Mouse (Mus musculus): ENCODE results near the gene Cldn14. TPM values are rescaled to one million over a fixed set of nuclear protein-coding genes. Genes with fewer than 3 reads are reported as not detected.
"Not testable (repeated sequence)": the region's sequence is repeated elsewhere in the genome, so short reads cannot be mapped to it uniquely, and the experiment has no call there.

Gene Cldn14
- total and polyA plus RNA-seq, 3 experiments = not detected

DNA sequence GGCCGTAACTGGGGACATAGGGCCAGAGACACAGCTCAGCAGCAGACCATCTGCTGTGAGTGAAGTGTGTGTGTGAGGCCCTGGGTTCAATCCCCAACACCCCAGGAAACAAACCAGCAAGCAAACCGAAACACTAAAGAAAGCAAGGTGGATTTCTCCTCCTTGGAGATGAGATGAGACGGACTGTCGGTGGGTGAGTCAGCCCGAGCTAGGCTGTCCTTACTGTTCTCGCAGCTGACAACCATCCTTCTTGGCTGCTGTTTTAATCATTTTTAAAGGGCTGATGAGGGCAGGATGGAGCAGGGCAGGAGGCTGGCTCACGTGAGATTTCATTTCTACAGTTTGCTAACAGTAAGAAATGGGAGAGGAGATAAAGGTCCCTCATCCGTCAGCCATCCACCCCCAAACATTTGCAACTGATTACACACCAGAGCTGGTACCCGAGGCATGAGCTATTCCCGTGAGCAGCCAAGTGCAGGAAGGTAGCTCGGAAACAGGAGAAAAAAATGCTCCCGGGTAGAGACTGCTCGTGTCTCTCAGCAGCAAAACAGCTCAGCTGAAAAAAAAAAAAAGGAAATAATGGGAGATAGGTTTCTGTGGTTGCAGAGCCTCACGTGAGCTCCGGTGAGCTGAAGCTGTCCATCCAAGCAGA lies 27.3 kb downstream of the Cldn14 start (continued):
- peak; percentile 65 for TF ChIP-seq MAX (IDR thresholded peaks at IDR 0.05; ENCODE audit: low read length)
- TF ChIP-seq POLR2A (IDR thresholded peaks at IDR 0.05; ENCODE audit: control insufficient read depth in 1 of 2, insufficient read depth in 1 of 2, low read depth in 1 of 2, low read length in 2 of 2, poor library complexity in 1 of 2) = peak; percentile 29 to 75; a peak in 2 of 4 replicates
- no peak for TF ChIP-seq RCOR1 (IDR thresholded peaks at IDR 0.05; ENCODE audit: low read depth, low read length)

GRCm38 (mm10) chr16:93980338-93980737 lies 28.3 kb downstream of the Cldn14 start:
- Histone ChIP-seq H3K9ac (ENCODE audit: control insufficient read depth, low read depth, low read length, poor library complexity, severe bottlenecking) (peak overlapping the region; percentile 76), H3K4me1 (ENCODE audit: control insufficient read depth in 1 of 2, insufficient read depth in 2 of 2, low read length in 2 of 2) (peaks cover 9 to 25% of the 10 kb centered on the region in 2 experiments), H3K27ac (ENCODE audit: control insufficient read depth, low read depth, low read length) (peak overlapping the region; percentile 91)
- not testable (repeated sequence) for H3K36me3 ChIP-seq (ENCODE audit: control insufficient read depth in 1 of 2, insufficient read depth in 2 of 2, low read length in 2 of 2); H3K27me3 ChIP-seq (ENCODE audit: control insufficient read depth in 1 of 2, insufficient read depth in 2 of 2, low read length in 2 of 2); H3K9me3 ChIP-seq (replicated peaks; ENCODE audit: insufficient read depth, low read length); H3K79me2 ChIP-seq (ENCODE audit: control insufficient read depth, insufficient read depth, low read length, poor library complexity); H3K4me3 ChIP-seq (ENCODE audit: control insufficient read depth in 1 of 2, insufficient read depth in 1 of 2, low read depth in 2 of 2, low read length in 2 of 2)
- peak; percentile 29 for DNase-seq (ENCODE audit: low read depth, low spot score)

DNA sequence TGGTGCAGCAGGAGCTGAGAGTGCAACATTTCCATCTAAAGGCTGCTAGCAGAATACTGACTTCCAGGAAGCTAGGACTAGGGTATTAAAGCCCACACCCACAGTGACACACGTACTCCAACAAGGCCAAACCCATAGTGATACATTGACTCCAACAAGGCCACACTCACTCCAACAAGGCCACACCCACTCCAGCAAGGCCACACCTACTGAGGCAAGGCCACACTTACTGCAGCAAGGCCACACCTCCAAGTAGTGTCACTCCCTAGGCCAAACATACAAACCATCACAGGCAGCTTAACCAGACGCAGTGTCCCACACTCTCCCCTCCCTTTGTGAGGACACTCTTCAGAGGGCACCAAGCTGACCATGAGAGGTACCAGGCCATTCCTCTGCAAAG lies 29.3 kb downstream of the Cldn14 start:
- Histone ChIP-seq H3K4me3 (ENCODE audit: control insufficient read depth in 1 of 2, insufficient read depth in 1 of 2, low read depth in 2 of 2, low read length in 2 of 2) (no peak overlapping the region), H3K9ac (ENCODE audit: control insufficient read depth, low read depth, low read length, poor library complexity, severe bottlenecking) (no peak overlapping the region), H3K36me3 (ENCODE audit: control insufficient read depth in 1 of 2, insufficient read depth in 2 of 2, low read length in 2 of 2) (peaks cover 0 to 4% of the 10 kb centered on the region in 2 experiments; a peak in 2 of 4 replicates), H3K9me3 (replicated peaks; ENCODE audit: insufficient read depth, low read length) (no peaks in the 10 kb centered on the region), H3K27me3 (ENCODE audit: control insufficient read depth in 1 of 2, insufficient read depth in 2 of 2, low read length in 2 of 2) (no peaks in the 10 kb centered on the region), H3K27ac (ENCODE audit: control insufficient read depth, low read depth, low read length) (peak overlapping the region; percentile 19; the same call in 1 of the 2 replicates), H3K4me1 (ENCODE audit: control insufficient read depth in 1 of 2, insufficient read depth in 2 of 2, low read length in 2 of 2) (peaks cover 9 to 25% of the 10 kb centered on the region in 2 experiments), H3K79me2 (ENCODE audit: control insufficient read depth, insufficient read depth, low read length, poor library complexity) (no peaks in the 10 kb centered on the region; the same call in 1 of the 2 replicates)
- peak; percentile 26; the same call in 1 of the 2 replicates for TF ChIP-seq NELFE (IDR thresholded peaks at IDR 0.05; ENCODE audit: low read depth, low read length)
- TF ChIP-seq TCF12 (IDR thresholded peaks at IDR 0.05; ENCODE audit: low read depth, low read length) = 0 out of 2 replicates have a peak, but pooled peaks have one; percentile 9
- no peak for TF ChIP-seq MAZ (IDR thresholded peaks at IDR 0.05; ENCODE audit: low read depth, low read length)
- TF ChIP-seq POLR2A (IDR thresholded peaks at IDR 0.05; ENCODE audit: control insufficient read depth in 1 of 2, insufficient read depth in 1 of 2, low read depth in 1 of 2, low read length in 2 of 2, poor library complexity in 1 of 2) = no peak; a peak in 1 of 4 replicates
- peak; percentile 64 for DNase-seq (ENCODE audit: low read depth, low spot score)

GRCm38 (mm10) chr16:93977587-93977986 lies 31.1 kb downstream of the Cldn14 start:
- peak; percentile 49 for DNase-seq (ENCODE audit: low read depth, low spot score)
- peaks cover 12 to 33% of the 10 kb centered on the region in 2 experiments for H3K4me1 ChIP-seq (ENCODE audit: control insufficient read depth in 1 of 2, insufficient read depth in 2 of 2, low read length in 2 of 2)
- no peaks in the 10 kb centered on the region for H3K27me3 ChIP-seq (ENCODE audit: control insufficient read depth in 1 of 2, insufficient read depth in 2 of 2, low read length in 2 of 2)
- peaks cover 0 to 4% of the 10 kb centered on the region in 2 experiments; a peak in 2 of 4 replicates for H3K36me3 ChIP-seq (ENCODE audit: control insufficient read depth in 1 of 2, insufficient read depth in 2 of 2, low read length in 2 of 2)
- H3K9me3 ChIP-seq (replicated peaks; ENCODE audit: insufficient read depth, low read length) = no peaks in the 10 kb centered on the region
- H3K4me3 ChIP-seq (ENCODE audit: control insufficient read depth in 1 of 2, insufficient read depth in 1 of 2, low read depth in 2 of 2, low read length in 2 of 2) = no peak overlapping the region
- no peak overlapping the region for H3K9ac ChIP-seq (ENCODE audit: control insufficient read depth, low read depth, low read length, poor library complexity, severe bottlenecking)
- TF ChIP-seq ZMIZ1 (IDR thresholded peaks at IDR 0.05; ENCODE audit: low read depth, low read length) (no peak), SIN3A (IDR thresholded peaks at IDR 0.05; ENCODE audit: low read length) (no peak), ZKSCAN1 (IDR thresholded peaks at IDR 0.05; ENCODE audit: low read depth, low read length) (no peak), GABPA (IDR thresholded peaks at IDR 0.05; ENCODE audit: low read depth, low read length) (no peak), POLR2A (IDR thresholded peaks at IDR 0.05; ENCODE audit: control insufficient read depth in 1 of 2, insufficient read depth in 1 of 2, low read depth in 1 of 2, low read length in 2 of 2, poor library complexity in 1 of 2) (no peak), MYB (IDR thresholded peaks at IDR 0.05; ENCODE audit: low read depth, low read length) (no peak), KAT2A (conservative IDR thresholded peaks at IDR 0.05; ENCODE audit: low read depth, low read length) (no peak), RAD21 (IDR thresholded peaks at IDR 0.05; ENCODE audit: low read depth, low read length) (no peak), NELFE (IDR thresholded peaks at IDR 0.05; ENCODE audit: low read depth, low read length) (no peak), E2F4 (IDR thresholded peaks at IDR 0.05; ENCODE audit: borderline replicate concordance, low read depth, low read length) (no peak), EP300 (IDR thresholded peaks at IDR 0.05; ENCODE audit: low read depth in 1 of 2, low read length in 2 of 2) (no peak), ZNF384 (IDR thresholded peaks at IDR 0.05; ENCODE audit: low read depth, low read length) (no peak), SMC3 (IDR thresholded peaks at IDR 0.05; ENCODE audit: low read depth, low read length) (no peak), MEF2A (IDR thresholded peaks at IDR 0.05; ENCODE audit: extremely low read depth, insufficient replicate concordance, low read depth, low read length, poor library complexity, severe bottlenecking) (no peak), NRF1 (IDR thresholded peaks at IDR 0.05; ENCODE audit: insufficient read depth, low read depth, low read length, poor library complexity, severe bottlenecking) (no peak), MXI1 (IDR thresholded peaks at IDR 0.05; ENCODE audit: low read depth, low read length) (no peak), RCOR1 (IDR thresholded peaks at IDR 0.05; ENCODE audit: low read depth, low read length) (no peak)
- peaks cover 3% of the 10 kb centered on the region; the same call in 1 of the 2 replicates for H3K79me2 ChIP-seq (ENCODE audit: control insufficient read depth, insufficient read depth, low read length, poor library complexity)
- no peak overlapping the region; the same call in 1 of the 2 replicates for H3K27ac ChIP-seq (ENCODE audit: control insufficient read depth, low read depth, low read length)

Measured in MEL (cell line).